17 mouse cellular contexts compared by ENCODE assay signal in genomic region chr4:140371426-140372213, GRCm38 (mm10).
A peak's percentile ranks its signal among the peaks of the same experiment; 100 is the strongest.
DNase-seq lines count a peak whose midpoint lies in the region; ATAC-seq lines count a peak whose summit lies in the region.
"Had no signal": no experiment of that assay in that cellular context is flagged by ENCODE, and none has a peak within 500 bp of the region (broad histone marks: within the 10 kb centered on the region; RNA-seq: fewer than 3 reads in every experiment).

No protein-coding gene starts in this region.

- no peak for ATAC-seq in forebrain, embryonic 11.5 days (replicated peaks; ENCODE audit: low FRiP score)
- ATAC-seq in midbrain, embryonic 11.5 days (ENCODE audit: low FRiP score): no peak
- ATAC-seq: forebrain, embryonic 13.5 days; hindbrain, postnatal 0 days had no signal

- H3K9me3 ChIP-seq in forebrain, embryonic 10.5 days: no peaks in the 10 kb centered on the region
- H3K9me3 ChIP-seq in forebrain, embryonic 11.5 days (ENCODE audit: control insufficient read depth, low read length): no peaks in the 10 kb centered on the region
- H3K9me3 ChIP-seq in midbrain, embryonic 11.5 days (ENCODE audit: control insufficient read depth, low read length): no peaks in the 10 kb centered on the region
- H3K9me3 ChIP-seq: embryonic facial prominence, embryonic 15.5 days; forebrain, embryonic 13.5 days; heart, embryonic 10.5 days had no signal

- 0 out of 2 replicates have a peak, but pooled peaks cover 5% of the 10 kb centered on the region for H3K27me3 ChIP-seq in forebrain, embryonic 10.5 days (ENCODE audit: poor library complexity, severe bottlenecking)
- no peaks in the 10 kb centered on the region for H3K27me3 ChIP-seq in forebrain, embryonic 11.5 days (ENCODE audit: control insufficient read depth, insufficient read depth, low read length)
- H3K27me3 ChIP-seq in midbrain, embryonic 11.5 days (ENCODE audit: control insufficient read depth, insufficient read depth, low read length): no peaks in the 10 kb centered on the region
- H3K27me3 ChIP-seq: embryonic facial prominence, embryonic 15.5 days had no signal

- 89% methylated on average over 20 of the region's 20 CpGs for WGBS in forebrain, embryonic 10.5 days
- 90% methylated on average over 20 of the region's 20 CpGs for WGBS in forebrain, embryonic 11.5 days
- WGBS in midbrain, embryonic 11.5 days: 86% methylated on average over 20 of the region's 20 CpGs

- no peak overlapping the region for H3K4me2 ChIP-seq in forebrain, embryonic 11.5 days (ENCODE audit: low read depth, low read length, severe bottlenecking)
- no peak overlapping the region for H3K4me2 ChIP-seq in midbrain, embryonic 11.5 days
- H3K4me2 ChIP-seq: embryonic facial prominence, embryonic 15.5 days; forebrain, embryonic 13.5 days; lung, embryonic 14.5 days had no signal

- intact Hi-C loops in left cerebral cortex, postnatal 14 days (cut with DNase I): loop anchor here (5.0 to 10.0 kb wide), 2 partner anchors 119 to 497 kb away; no protein-coding TSS in a partner anchor

- H3K27ac ChIP-seq in forebrain, embryonic 10.5 days: 0 out of 2 replicates have a peak overlapping the region, but pooled peaks have one; percentile 11
- no peak overlapping the region for H3K27ac ChIP-seq in forebrain, embryonic 11.5 days (ENCODE audit: low read depth, low read length)
- no peak overlapping the region for H3K27ac ChIP-seq in midbrain, embryonic 11.5 days (ENCODE audit: low read depth, low read length)
- H3K27ac ChIP-seq: embryonic facial prominence, embryonic 15.5 days; forebrain, embryonic 13.5 days; heart, embryonic 10.5 days; hindbrain, postnatal 0 days had no signal

- H3K9ac ChIP-seq in forebrain, embryonic 11.5 days (ENCODE audit: low read length): no peak overlapping the region
- H3K9ac ChIP-seq in midbrain, embryonic 11.5 days (ENCODE audit: low read length): no peak overlapping the region
- H3K9ac ChIP-seq: embryonic facial prominence, embryonic 15.5 days; forebrain, embryonic 13.5 days; lung, embryonic 14.5 days had no signal

- H3K36me3 ChIP-seq in forebrain, embryonic 10.5 days (replicated peaks): no peaks in the 10 kb centered on the region
- H3K36me3 ChIP-seq in forebrain, embryonic 11.5 days (ENCODE audit: control insufficient read depth, insufficient read depth, low read length): no peaks in the 10 kb centered on the region
- H3K36me3 ChIP-seq in midbrain, embryonic 11.5 days (ENCODE audit: control insufficient read depth, insufficient read depth, low read length): no peaks in the 10 kb centered on the region
- H3K36me3 ChIP-seq: embryonic facial prominence, embryonic 15.5 days; heart, embryonic 10.5 days had no signal

- H3K4me3 ChIP-seq in forebrain, embryonic 10.5 days: no peak overlapping the region
- H3K4me3 ChIP-seq in forebrain, embryonic 11.5 days (ENCODE audit: low read depth, low read length): no peak overlapping the region
- no peak overlapping the region for H3K4me3 ChIP-seq in midbrain, embryonic 11.5 days (ENCODE audit: low read depth, low read length)
- H3K4me3 ChIP-seq: embryonic facial prominence, embryonic 15.5 days; forebrain, embryonic 13.5 days; heart, embryonic 10.5 days had no signal

- H3K4me1 ChIP-seq in forebrain, embryonic 10.5 days: peaks cover 12% of the 10 kb centered on the region
- peaks cover 2% of the 10 kb centered on the region; the same call in 1 of the 2 replicates for H3K4me1 ChIP-seq in forebrain, embryonic 11.5 days (replicated peaks; ENCODE audit: control insufficient read depth, insufficient read depth, low read length)
- H3K4me1 ChIP-seq in midbrain, embryonic 11.5 days (ENCODE audit: control insufficient read depth, insufficient read depth, low read length): no peaks in the 10 kb centered on the region
- H3K4me1 ChIP-seq: embryonic facial prominence, embryonic 15.5 days; heart, embryonic 10.5 days had no signal

- DNase-seq in forebrain, embryonic 10.5 days (ENCODE audit: extremely low spot score, low spot score): no peak
- DNase-seq in forebrain, embryonic 11.5 days (ENCODE audit: low spot score): no peak
- peak; percentile 72 for DNase-seq in layer of hippocampus, adult 9-11 months
- peak; percentile 75 to 89 for DNase-seq in left cerebral cortex, postnatal 14 days (ENCODE audit: low spot score in 2 of 2)
- DNase-seq in right cerebral cortex, postnatal 4 days: peak; percentile 30
- no peak for DNase-seq in thymus, postnatal 10 days (ENCODE audit: low spot score in 2 of 2)
- DNase-seq in adrenal gland, postnatal 36 days: no peak
- no peak for DNase-seq in midbrain, embryonic 11.5 days (ENCODE audit: low spot score, missing footprints)
- DNase-seq: cerebellum, adult 18-20 months; gastrocnemius, postnatal 36 days; heart, postnatal 14 days; kidney, adult 8-10 months; lung, embryonic 14.5 days had no signal

Comparison
In these comparisons a context has a peak if more than half of its experiments do, and no peak if none do; other contexts are left out.
1. DNase-seq: peak in layer of hippocampus, adult 9-11 months (single experiment), left cerebral cortex, postnatal 14 days (2 of 2) and right cerebral cortex, postnatal 4 days (single experiment); none in forebrain, embryonic 10.5 days (single experiment), forebrain, embryonic 11.5 days (single experiment), thymus, postnatal 10 days (0 of 2), adrenal gland, postnatal 36 days (0 of 2) and midbrain, embryonic 11.5 days (single experiment).